Mouse (Mus musculus) C2C12 (cell line): ENCODE measurements at regions not wholly inside any gene's neighbourhood (a gene's known extent, or its start where the extent isn't known, plus 50 kb on each side); places are given as distances from the start of the nearest gene placed in this dataset.

Experiments used
- CTCF ChIP-seq: IDR thresholded peaks from one replicate; pipeline ENCODE4 v1.5.1; 2011; ENCODE audit not compliant: control insufficient read depth, insufficient read depth, insufficient read length
- MAX ChIP-seq: IDR thresholded peaks from one replicate; pipeline ENCODE4 v1.6.1; 2011; ENCODE audit warnings: mild to moderate bottlenecking, control low read depth

- TF ChIP-seq CTCF (no peak), MAX (no peak)
Measured at GRCm38 (mm10) chr10:91293226-91293625, 112.1 kb upstream of the Tmpo start.
